Mouse (Mus musculus): ENCODE results near the gene Lpin1.

DNA sequence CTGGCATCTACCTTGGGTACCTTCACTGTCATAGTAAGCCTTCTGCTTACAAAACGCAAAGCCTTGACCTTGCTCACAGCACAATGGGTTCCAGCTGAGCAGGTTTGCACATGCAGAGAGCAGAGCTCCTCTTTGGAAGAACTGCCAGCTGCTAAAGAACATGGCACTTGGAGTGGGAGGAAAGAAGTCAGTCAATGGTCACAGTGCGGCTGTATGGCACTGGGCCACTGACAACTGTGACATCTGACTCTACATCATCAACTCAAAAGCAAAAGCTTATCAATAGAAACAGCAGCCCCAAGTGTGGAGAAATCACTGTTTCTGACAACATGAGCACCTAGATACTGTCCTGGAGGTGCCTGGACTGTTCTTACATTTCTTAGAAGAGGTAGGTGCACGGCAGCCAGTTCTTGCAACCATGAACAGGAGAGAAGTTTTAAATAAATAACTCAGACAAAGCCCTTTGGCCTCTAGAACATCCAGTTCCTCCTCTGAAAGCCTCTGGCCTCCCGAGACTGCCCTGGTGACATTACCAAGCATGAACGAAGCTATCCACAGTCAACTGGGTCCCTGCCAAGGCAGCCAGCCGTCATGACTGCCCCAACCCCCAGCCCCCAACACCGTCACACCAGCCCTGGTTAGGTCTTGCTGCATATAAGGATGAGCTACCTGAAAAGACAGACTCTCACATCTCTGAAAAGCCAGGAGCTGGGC lies 19.5 kb upstream of the Lpin1 start:
- no peak for TF ChIP-seq CTCF (conservative IDR thresholded peaks at IDR 0.05; ENCODE audit: insufficient read depth, insufficient read length, low read depth, low read length)
- TF ChIP-seq POLR2A (IDR thresholded peaks at IDR 0.05; ENCODE audit: low read depth, low read length) = no peak
